Mouse (Mus musculus) kidney, adult 8-10 months (tissue): ENCODE measurements around the gene Gm6096.
A peak's percentile ranks its signal among the peaks of the same experiment; 100 is the strongest.

Experiments used
- DNase-seq, 2 experiments: peaks; one replicate each; pipeline ENCODE4 v3.0.0; 2022

Gm6096 gene

DNA sequence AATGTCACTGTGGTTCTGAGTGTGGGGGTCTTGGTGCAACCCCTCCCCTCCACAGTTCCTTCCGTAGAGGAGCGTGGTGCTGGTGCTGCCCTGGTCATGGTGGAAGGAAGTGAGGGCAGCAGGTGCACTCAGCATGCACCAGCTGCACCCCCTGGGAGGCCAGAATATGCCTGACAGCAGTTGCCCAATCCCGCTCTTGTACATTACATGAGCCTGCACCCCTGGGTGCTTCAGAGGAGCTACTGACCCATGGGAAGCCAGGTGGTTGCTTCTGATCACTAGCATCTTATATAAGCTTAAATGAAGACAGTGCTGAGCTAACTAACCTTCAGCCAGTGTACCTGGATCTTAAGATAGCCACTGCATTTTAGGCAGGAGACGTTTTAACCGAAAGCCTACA, 12.8 kb upstream of the Gm6096 start:
- DNase-seq, result no peak

DNA sequence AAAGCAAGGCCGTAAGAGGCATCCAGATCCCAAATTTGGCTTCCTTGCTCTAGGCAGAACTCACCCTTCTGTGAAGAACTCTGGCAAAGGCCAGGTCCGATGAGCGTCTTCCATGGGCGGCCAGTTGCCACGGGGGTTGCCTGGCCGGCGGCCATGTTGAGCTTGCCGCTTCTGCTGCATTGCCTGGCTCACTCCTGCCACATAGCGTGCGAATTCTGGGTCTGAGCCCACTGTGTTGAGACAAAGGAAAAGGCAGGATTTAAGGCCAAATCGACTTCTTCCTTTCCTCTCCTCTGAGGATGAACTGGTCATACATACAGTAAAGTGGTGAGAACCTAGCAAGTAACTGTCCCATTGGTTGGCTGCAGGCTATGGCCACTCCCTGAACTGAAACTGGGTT, 8.7 kb upstream of the Gm6096 start:
- no peak for DNase-seq

DNA sequence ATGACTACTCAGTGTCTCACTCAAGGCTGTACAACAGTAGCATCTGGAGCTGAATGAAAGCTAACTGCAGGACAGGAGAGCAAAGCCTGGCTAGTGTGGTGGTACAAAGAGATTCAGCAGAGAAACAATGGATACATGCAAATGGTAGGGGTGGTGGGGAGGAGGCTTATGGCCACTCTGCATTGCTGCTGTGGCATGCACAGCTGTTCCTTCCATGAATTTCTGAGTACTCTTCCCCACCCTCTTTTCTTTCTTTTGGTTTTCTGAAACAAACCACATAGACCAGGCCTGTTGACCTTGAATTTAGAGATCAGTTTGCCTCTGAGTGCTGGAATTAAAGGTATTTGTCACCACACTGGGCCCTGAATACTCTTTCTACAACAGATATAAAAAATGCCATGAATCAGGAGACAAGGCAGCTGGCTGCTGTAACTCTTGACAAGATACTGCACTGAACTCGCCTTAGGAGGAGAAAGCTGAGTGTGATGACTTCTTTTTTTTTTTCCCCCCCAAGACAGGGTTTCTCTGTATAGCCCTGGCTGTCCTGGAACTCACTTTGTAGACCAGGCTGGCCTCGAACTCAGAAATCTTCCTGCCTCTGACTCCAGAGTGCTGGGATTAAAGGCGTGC, 3.9 kb upstream of the Gm6096 start:
- DNase-seq, result no peak

DNA sequence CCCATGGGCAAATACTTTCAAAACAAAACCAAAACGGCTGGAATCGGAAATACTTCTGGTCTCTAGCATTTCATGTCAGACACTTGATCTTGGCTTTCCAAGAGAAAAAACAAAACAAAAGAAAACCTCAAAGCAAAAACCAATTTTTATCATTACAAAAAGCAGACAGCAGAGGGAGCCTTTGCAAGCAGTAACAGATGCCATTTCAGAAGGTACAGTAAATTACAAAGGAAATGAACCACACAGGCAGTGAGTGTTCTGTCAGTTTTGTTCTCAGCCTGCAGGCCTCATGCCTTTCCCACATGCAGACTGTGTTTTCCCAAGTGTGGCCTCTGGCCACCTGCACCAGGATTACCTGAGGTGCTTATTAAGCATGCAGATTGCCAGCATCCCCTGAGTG, 1.2 kb downstream of the Gm6096 start:
- no peak for DNase-seq

DNA sequence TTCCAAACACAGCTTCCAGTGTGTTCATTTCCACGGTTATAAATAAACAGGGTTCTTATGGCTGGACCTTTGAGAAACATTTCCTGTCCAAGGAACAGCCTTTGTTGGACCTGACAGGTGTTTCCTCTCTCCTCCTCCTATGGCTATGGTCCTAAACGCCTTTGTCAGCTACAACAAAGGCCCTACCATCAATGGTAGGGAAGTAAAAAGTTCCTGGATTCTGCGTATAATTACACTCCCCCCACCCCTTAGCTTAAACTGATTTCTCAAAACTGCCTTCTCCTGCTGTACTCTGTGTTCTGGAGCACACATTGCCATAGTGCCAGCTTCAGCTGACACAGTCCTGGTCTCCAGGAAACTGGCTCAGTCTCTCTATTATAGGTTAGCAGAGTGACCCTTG, 4.3 kb downstream of the Gm6096 start:
- DNase-seq, result peak in 1 of 2 experiments; percentile 47

DNA sequence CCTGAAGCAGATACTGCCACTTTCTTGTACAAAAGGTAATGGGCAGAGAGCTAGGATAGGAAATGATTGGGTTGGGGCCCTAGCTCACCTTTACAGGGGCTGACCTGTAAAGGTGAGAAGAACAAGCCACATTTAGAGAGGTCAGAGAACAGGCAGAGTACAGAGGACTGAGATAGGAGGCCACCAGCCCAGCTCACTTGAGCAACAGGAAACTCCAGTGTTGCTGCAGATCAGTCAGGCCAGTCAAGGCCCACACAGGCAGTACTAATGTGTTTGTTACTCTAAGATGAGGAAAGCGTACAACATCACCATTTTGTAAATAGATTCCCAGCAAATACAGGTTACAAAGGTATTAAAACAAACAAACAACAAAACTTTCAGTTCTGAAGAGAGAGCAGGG, 5.1 kb downstream of the Gm6096 start:
- no peak for DNase-seq

DNA sequence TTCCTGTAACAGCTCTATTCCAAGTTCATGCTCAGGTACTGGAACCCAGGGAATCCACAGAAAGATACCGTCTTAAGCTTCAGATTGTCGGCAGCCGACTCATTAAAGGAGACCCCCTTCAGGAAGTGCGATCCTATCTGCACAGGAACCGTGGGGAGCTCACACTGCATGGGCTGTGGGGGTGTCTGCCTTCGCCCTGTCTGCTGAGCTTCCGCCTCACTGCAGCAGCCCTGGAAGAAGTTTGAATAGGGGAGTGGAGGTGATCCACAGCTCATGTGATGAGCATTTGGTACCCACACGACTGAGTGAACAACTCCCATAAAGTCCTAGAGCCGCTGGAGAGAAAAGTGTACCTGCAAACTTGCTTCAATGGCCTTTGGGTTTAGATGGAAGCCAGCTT, 6.4 kb downstream of the Gm6096 start:
- no peak for DNase-seq

DNA sequence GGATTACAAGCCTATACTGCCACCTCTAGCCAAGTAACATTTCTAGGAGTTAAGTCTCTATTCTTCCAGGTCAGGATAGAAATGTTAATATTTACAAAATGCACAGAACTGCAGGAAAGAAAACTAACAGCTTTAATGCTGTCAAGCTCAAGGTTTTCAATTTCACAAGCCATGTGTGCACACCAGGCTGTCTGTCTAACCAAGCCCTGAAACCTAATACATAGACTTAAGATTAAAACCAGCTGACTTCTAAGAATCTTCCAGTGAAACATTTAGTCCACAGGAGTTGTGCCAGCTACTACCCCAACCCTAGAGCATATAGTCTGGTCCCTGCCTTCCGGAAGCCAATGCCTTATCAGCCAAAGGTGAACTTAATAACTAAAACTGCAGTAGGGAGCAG, 7.6 kb downstream of the Gm6096 start:
- no peak for DNase-seq

DNA sequence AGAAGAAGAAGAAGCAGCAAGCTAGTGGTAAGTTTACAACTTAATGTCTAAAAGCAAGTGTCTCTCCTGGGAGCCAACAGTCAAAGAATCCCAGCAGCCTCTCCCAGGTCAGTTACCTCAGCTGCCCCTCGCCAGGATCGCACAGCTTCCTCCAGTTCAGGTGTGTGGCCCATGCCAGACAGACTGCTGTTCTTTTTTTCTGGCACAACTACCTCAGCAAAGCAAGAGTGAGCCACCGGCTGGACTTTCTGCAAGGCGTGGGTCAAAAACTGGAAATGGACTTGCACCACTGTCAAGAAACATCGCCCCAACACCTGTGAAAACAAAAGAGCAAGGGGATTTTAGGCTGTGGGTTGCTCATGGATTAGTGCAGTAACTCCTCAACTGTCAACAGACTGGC, 12.6 kb downstream of the Gm6096 start:
- DNase-seq, result no peak

DNA sequence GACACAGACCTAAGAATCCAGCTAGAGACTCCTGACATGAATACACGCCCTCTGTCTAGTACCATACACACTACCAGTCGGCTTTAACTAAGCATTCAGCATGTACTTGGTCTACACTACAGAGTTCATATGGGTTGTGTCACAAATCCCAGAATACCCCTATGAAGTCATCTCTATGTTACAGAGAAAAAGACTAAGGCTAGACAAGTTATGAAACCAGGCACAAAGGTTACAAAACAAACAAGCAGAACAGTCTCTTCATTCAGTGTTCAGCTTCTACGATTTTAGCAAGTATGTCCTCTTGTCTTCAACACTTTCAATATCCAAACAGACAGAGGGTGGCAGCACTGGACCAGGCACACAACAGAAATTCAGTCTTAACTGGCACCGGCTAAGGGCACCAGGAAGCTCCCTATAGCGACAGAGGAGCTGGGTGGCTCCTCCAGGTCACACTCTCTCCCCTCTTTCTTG, 15.1 kb downstream of the Gm6096 start:
- DNase-seq, result peak; percentile 66 to 79

DNA sequence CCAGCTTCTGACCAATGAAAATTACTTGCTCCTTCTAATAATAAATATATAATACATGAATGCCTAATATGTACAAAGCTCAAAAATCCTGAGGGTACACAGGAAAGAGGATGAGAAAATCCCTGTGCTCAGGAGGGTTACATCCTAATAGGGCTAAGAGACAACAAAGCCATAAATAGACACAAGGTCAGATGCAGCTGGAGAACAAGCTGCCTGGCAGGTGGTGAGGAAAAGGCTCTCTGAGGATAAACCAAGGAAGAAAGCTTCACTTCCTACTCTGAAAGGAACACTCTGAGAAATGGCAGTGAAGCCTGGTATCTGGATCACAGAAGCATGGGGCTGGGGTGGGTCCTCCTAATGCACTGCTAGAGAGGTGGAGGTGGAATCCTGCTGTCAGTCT, 15.6 kb downstream of the Gm6096 start:
- DNase-seq, result no peak

DNA sequence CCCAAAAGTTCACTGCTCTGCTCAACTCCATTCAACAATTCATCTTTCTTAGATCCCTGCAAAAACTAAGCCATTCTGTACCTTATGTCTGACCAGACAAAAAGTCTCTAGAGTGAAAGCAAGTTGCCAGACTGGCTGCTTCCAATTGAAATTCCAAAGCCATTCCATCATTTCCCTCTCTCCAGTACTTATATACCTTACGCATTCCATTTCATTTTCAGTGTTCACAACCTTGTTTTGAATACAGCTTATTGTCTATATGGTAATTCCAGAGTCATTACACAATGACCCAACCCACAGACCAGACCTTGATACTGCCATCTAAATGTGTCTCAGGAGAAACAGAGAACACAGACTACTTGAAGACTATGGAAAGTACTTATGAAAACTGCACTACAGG, 17.6 kb downstream of the Gm6096 start:
- no peak for DNase-seq

DNA sequence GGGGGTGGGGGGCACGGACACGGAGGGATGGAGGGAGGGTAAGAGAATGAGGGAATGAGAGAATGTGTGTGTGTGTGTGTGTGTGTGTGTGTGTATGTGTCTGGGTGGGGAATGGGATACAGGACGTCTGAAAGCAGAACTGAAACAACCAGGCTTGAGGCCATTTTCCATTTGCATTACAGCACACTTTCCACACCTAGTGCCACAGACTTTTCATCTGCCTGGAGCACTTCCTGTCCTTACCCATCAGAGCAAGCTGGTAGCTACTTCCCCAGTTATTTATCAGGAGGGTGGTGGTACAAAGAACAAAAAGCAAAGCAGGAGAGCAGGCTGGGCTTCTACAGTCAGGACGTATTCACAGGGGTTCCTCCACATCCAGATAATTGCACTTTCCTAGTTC, 21.6 kb downstream of the Gm6096 start:
- DNase-seq, result no peak

DNA sequence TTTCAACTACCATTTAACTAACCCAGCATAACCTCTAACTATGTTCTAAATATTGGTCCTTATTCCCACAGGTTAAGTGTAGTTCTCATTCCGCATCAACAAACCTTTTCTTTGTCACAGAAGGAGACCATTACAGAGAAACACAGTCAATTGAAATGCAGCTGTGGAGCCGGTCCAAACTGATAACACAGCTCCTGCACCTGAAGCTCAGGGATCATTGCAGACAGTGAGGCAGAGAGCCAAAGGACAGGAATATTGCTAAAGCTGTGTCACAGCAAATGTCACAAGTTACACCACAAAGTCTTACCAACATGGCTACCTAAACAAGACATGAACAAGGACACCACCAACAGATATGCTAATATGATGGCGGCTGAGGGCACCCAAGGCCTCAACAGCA, 25.2 kb downstream of the Gm6096 start:
- DNase-seq, result no peak

DNA sequence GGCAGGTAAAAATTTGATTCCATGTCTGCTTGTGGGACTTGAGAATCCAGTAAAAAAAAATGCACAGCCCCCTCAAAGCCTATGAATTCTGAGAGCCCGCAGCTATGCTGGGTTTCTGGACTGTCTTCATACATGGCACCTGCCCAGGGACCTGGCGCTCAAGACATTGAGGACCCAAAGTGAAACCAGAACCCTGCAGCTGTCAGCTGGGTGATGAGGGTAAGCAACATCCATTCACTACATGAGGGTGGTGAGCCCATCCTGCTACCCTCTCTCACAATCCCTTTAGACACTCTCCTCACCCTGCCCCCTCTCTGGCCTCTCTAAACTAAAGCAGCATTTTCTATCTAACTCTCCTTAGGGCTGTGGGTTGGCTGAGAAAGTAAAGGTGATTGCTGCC, 26.8 kb downstream of the Gm6096 start:
- no peak for DNase-seq

DNA sequence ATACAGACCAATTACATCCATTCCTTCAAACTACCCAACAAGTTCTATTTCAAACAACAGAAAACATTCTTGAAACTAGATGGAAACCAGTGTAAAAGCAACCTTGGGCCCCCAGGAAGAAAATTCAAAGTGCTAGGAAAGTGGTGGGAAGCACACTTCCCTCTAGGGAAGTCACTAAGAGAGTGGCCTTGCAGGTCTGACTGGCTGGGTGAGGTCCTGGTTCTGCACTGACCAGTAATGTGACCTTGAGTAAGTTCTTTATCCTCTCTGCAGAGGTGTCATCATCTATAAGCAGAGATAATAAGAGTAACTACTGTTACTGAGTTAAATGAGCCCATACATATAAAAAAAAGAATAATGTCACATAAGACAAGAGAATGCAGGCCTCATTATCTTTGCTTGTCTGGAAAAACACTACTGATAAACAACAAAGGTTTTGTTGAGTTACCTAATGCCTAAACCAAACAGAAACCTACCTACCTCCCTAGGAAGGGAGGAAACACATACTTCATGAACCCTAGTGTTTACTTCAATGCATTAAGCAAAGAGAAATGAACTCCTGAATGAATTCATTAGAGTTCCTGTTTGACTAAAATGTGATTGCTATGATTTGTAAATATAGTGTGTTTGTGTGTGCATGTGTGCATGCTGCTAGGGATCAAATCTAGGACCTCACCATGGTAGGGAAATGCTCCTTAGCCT, 39.8 kb downstream of the Gm6096 start:
- DNase-seq, result no peak

DNA sequence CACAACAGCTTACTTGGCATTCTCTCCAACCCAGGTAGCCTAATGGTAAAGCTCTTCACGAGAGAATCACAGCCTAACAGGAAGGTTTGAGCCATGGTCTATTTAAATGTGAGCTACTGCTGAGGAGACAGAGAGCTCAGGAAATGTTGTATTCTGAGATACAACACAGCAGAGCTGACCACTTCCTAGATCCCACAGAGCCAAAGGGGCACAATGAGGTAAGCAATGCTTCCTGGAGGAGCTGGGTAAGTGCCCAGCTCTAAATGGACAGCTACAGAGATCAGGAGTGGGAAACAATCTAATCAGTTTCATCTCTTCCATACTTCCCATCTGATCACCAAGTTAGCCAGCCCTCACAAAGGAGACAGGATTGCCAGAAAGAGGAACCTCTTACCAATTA, 40.4 kb downstream of the Gm6096 start:
- DNase-seq, result no peak

DNA sequence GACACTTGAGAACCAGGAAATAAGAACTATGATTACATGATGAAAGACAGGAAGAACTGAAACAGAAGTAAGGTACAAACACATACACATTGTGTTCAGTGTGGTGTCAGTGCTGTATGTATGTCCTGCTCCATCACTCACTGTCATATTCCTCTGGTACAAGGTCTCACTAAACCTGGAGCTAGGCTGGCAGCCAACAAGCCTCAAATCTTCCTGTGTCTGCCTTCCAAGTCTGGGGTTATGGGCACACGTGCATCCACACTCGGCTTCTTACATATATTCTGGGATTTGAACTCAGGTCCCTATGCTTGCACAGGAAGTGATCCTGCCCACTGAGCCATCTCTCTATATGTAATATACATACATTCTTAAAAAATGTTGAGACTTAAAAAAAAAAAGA, 41.8 kb downstream of the Gm6096 start:
- DNase-seq, result no peak

DNA sequence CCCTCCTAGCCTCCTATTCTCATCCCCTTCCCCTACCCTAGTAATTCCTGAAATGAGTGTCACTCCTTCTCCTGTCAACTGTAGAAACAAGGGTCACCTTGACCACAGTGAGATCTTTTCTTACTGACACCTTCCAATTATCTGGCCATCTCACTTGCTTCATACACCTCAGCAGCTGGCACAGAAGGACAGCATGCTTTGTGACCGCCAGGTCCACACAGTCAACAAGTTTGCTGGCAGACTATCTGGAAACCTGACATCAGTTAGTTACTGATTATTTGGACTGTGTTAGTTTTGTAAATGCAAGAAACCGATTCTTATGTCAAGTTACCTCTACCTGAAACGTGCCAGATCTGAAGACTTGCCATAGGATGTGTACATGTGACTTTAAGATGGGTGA, 45.3 kb downstream of the Gm6096 start:
- DNase-seq, result no peak

DNA sequence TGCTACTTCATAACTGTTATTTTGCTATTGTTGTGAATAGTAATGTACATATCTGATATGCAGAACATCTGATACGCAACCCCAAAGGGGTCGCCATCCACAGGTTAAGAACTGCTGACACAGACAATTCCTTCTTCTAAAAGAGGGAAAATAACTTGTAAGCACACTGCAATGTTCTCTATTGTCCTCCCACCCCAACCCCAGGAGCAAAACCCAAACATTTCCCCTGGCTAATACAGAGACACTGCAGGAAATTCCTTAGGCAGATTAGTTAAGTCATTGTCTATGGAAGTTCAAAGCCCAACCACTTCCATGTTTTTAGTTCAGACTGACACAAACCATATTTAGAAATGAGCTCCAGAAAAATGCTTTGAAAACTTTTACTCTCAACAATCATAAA, 48.0 kb downstream of the Gm6096 start:
- DNase-seq, result no peak
